Mouse (Mus musculus) mouse trophoblast stem cell (cell line): Measurements from ENCODE around the gene Rps6ka5.

Experiments used
- in situ Hi-C, 2 experiments: fragments of 300-500 bp; cut with MseI, MboI; formaldehyde crosslinking; loops; 2 replicates in 1 of 2; 3 replicates in 1 of 2; pipeline ENCODE4 v1.15.1; 2025

Gene Rps6ka5

GRCm38 (mm10) chr12:100726651-100727050 is at the start of gene Rps6ka5:
Gene Rps6ka5 (minus strand): TSS chr12:100726983.
- in situ Hi-C loops: no loop called here

GRCm38 (mm10) chr12:100775911-100776581 is 49.3 kb upstream of the Rps6ka5 start:
- in situ Hi-C loops: no loop called here

- in situ Hi-C loops: no loop called here
Measured at GRCm38 (mm10) chr12:100775291-100775690, 48.5 kb upstream of the Rps6ka5 start.

GRCm38 (mm10) chr12:100774756-100775155 is 48.0 kb upstream of the Rps6ka5 start:
- in situ Hi-C loops: no loop called here

GRCm38 (mm10) chr12:100772230-100772984 is 45.6 kb upstream of the Rps6ka5 start:
- in situ Hi-C loops: no loop called here

- in situ Hi-C loops: no loop called here
Measured at GRCm38 (mm10) chr12:100770765-100771164, 44.0 kb upstream of the Rps6ka5 start.

GRCm38 (mm10) chr12:100769871-100770270 is 43.1 kb upstream of the Rps6ka5 start:
- in situ Hi-C loops: no loop called here

GRCm38 (mm10) chr12:100764329-100765018 is 37.7 kb upstream of the Rps6ka5 start:
- in situ Hi-C loops: no loop called here

GRCm38 (mm10) chr12:100762663-100763425 is 36.1 kb upstream of the Rps6ka5 start:
- in situ Hi-C loops: no loop called here

GRCm38 (mm10) chr12:100757427-100757826 is 30.6 kb upstream of the Rps6ka5 start:
- in situ Hi-C loops: no loop called here

GRCm38 (mm10) chr12:100753716-100754115 is 26.9 kb upstream of the Rps6ka5 start:
- in situ Hi-C loops: no loop called here

- in situ Hi-C loops: no loop called here
Measured at GRCm38 (mm10) chr12:100752977-100753376, 26.2 kb upstream of the Rps6ka5 start.

GRCm38 (mm10) chr12:100742468-100742867 is 15.7 kb upstream of the Rps6ka5 start:
- in situ Hi-C loops: no loop called here

GRCm38 (mm10) chr12:100740313-100740712 is 13.5 kb upstream of the Rps6ka5 start:
- in situ Hi-C loops: no loop called here

- in situ Hi-C loops: no loop called here
Measured at GRCm38 (mm10) chr12:100739011-100739570, 12.3 kb upstream of the Rps6ka5 start.

- in situ Hi-C loops: no loop called here
Measured at GRCm38 (mm10) chr12:100738498-100738897, 11.7 kb upstream of the Rps6ka5 start.

GRCm38 (mm10) chr12:100735581-100735980 is 8.8 kb upstream of the Rps6ka5 start:
- in situ Hi-C loops: no loop called here

- in situ Hi-C loops: no loop called here
Measured at GRCm38 (mm10) chr12:100735156-100735555, 8.4 kb upstream of the Rps6ka5 start.

GRCm38 (mm10) chr12:100728646-100729485 is 2.1 kb upstream of the Rps6ka5 start:
- in situ Hi-C loops: no loop called here

- in situ Hi-C loops: no loop called here
Measured at GRCm38 (mm10) chr12:100727891-100728290, 1.1 kb upstream of the Rps6ka5 start.

- in situ Hi-C loops: no loop called here
Measured at GRCm38 (mm10) chr12:100725458-100725786, 1.4 kb downstream of the Rps6ka5 start.
